Mouse (Mus musculus) CH12.LX (cell line): ENCODE measurements around the gene Sowahb.

Source experiments
- CTCF ChIP-seq, 2 experiments: IDR thresholded peaks in 1 of 2; conservative IDR thresholded peaks in 1 of 2; 2 replicates each; pipeline ENCODE4 v1.5.1; 2011 to 2012; ENCODE audit warnings: low read depth in 2 of 2, low read length in 2 of 2, improper control_type of control experiment in 1 of 2, inconsistent platforms in 1 of 2, mild to moderate bottlenecking in 1 of 2, moderate library complexity in 1 of 2
- E2F4 ChIP-seq: IDR thresholded peaks from 2 replicates; pipeline ENCODE4 v1.6.1; 2011; ENCODE audit warnings: low read depth, low read length, improper control_type of control experiment; ENCODE audit not compliant: insufficient replicate concordance
- HCFC1 ChIP-seq: IDR thresholded peaks from 2 replicates; pipeline ENCODE4 v1.6.1; 2012; ENCODE audit warnings: low read depth, mild to moderate bottlenecking, inconsistent platforms, low read length, improper control_type of control experiment
- MAFK ChIP-seq: IDR thresholded peaks from 2 replicates; pipeline ENCODE4 v1.6.1; 2011; ENCODE audit warnings: low read length, improper control_type of control experiment; ENCODE audit not compliant: insufficient replicate concordance
- POLR2A ChIP-seq: IDR thresholded peaks from 2 replicates; pipeline ENCODE4 v1.6.1; 2011; ENCODE audit warnings: low read depth, mild to moderate bottlenecking, improper control_type of control experiment, low read length
- RAD21 ChIP-seq: IDR thresholded peaks from 2 replicates; pipeline ENCODE4 v1.6.1; 2011; ENCODE audit warnings: low read depth, mild to moderate bottlenecking, low read length, improper control_type of control experiment, moderate library complexity
- SMC3 ChIP-seq: IDR thresholded peaks from 2 replicates; pipeline ENCODE4 v1.6.1; 2011; ENCODE audit warnings: low read depth, low read length, improper control_type of control experiment
- TCF12 ChIP-seq: IDR thresholded peaks from 2 replicates; pipeline ENCODE4 v1.6.1; 2014; ENCODE audit warnings: low read depth, mild to moderate bottlenecking, inconsistent platforms, low read length, improper control_type of control experiment
- USF2 ChIP-seq: conservative IDR thresholded peaks from 2 replicates; pipeline ENCODE4 v1.6.1; 2011; ENCODE audit warnings: low read depth, low read length, improper control_type of control experiment
- ZC3H11A ChIP-seq: IDR thresholded peaks from 2 replicates; pipeline ENCODE4 v1.6.1; 2012; ENCODE audit warnings: low read depth, mild to moderate bottlenecking, inconsistent platforms, low read length, improper control_type of control experiment

GRCm38 (mm10) chr5:93077661-93078323 is 33.0 kb upstream of the Sowahb start:
- TF ChIP-seq RAD21: no peak
- TF ChIP-seq CTCF (conservative IDR thresholded peaks at IDR 0.05 in 1 of 2, IDR thresholded peaks at IDR 0.05 in 1 of 2; ENCODE audit: low read depth in 2 of 2, low read length in 2 of 2): no peak
- TF ChIP-seq POLR2A: no peak
- no peak for TF ChIP-seq SMC3
- no peak for TF ChIP-seq TCF12
- no peak for TF ChIP-seq HCFC1
- no peak for TF ChIP-seq MAFK
- no peak for TF ChIP-seq E2F4
- no peak for TF ChIP-seq ZC3H11A
- TF ChIP-seq USF2: no peak
